Mouse (Mus musculus): ENCODE data around the gene Chaf1a.

Gene Chaf1a

GRCm38 (mm10) chr17:56119431-56119830, 79.2 kb downstream of the Chaf1a start:
- DNase-seq (ENCODE audit: low read depth) = no peak

- DNase-seq (ENCODE audit: low read depth) = no peak
Measured at GRCm38 (mm10) chr17:56119981-56120880, 80.0 kb downstream of the Chaf1a start.

GRCm38 (mm10) chr17:56121826-56122225, 81.6 kb downstream of the Chaf1a start, which contains the start of gene Lrg1:
Lrg1 (minus strand) TSS chr17:56122001.
- DNase-seq (ENCODE audit: low read depth) = no peak
